Mouse (Mus musculus) cerebellum, adult 11 months (tissue): ENCODE measurements around the gene Chst5.
"Not testable (repeated sequence)": the region's sequence is repeated elsewhere in the genome, so short reads cannot be mapped to it uniquely, and the experiment has no call there.

Experiments used
- DNase-seq: peaks from one replicate; pipeline ENCODE4 v3.0.0; 2022

Gene Chst5

GRCm38 (mm10) chr8:111871278-111871677 is 39.0 kb downstream of the Chst5 start:
- DNase-seq = no peak

- DNase-seq = no peak
These were observed 39.9 kb downstream of the Chst5 start for GRCm38 (mm10) chr8:111870379-111870778.

GRCm38 (mm10) chr8:111868664-111869063 is 41.6 kb downstream of the Chst5 start:
- no peak for DNase-seq

GRCm38 (mm10) chr8:111865857-111866256 is 44.4 kb downstream of the Chst5 start:
- DNase-seq = no peak

- no peak for DNase-seq
These were observed 45.0 kb downstream of the Chst5 start for GRCm38 (mm10) chr8:111865130-111865852.

GRCm38 (mm10) chr8:111864648-111865047 is 45.6 kb downstream of the Chst5 start:
- DNase-seq = no peak

- no peak for DNase-seq
These were observed 47.0 kb downstream of the Chst5 start for GRCm38 (mm10) chr8:111863280-111863679.

GRCm38 (mm10) chr8:111855977-111856376 is 54.3 kb downstream of the Chst5 start:
- no peak for DNase-seq

- DNase-seq = peak; percentile 92
These were observed 56.3 kb downstream of the Chst5 start, which contains the start of gene Cfdp1 for GRCm38 (mm10) chr8:111853861-111854501. Gene Cfdp1, minus strand, starts transcription at chr8:111854291.

- not testable (repeated sequence) for DNase-seq
These were observed 57.0 kb downstream of the Chst5 start for GRCm38 (mm10) chr8:111853219-111853618.

GRCm38 (mm10) chr8:111846746-111847145 is 63.5 kb downstream of the Chst5 start:
- no peak for DNase-seq
